Mouse (Mus musculus) heart, adult 2 months (tissue): ENCODE data around the gene Snd1.

Source experiments
- CTCF ChIP-seq: fragments of 200-600 bp; IDR thresholded peaks from 2 replicates; pipeline ENCODE4 v1.8.1; 2022; ENCODE audit warnings: antibody characterized with exemption, mild to moderate bottlenecking, moderate library complexity
- EP300 ChIP-seq: fragments of 200-500 bp; IDR thresholded peaks from 2 replicates; pipeline ENCODE4 v1.6.1; 2011; ENCODE audit warnings: low read depth, low read length, control low read depth; ENCODE audit not compliant: insufficient read depth
- POLR2A ChIP-seq: fragments of 200-500 bp; IDR thresholded peaks from 2 replicates; pipeline ENCODE4 v1.6.1; 2011; ENCODE audit warnings: mild to moderate bottlenecking, low read depth, low read length, control low read depth; ENCODE audit not compliant: insufficient read depth

DNA sequence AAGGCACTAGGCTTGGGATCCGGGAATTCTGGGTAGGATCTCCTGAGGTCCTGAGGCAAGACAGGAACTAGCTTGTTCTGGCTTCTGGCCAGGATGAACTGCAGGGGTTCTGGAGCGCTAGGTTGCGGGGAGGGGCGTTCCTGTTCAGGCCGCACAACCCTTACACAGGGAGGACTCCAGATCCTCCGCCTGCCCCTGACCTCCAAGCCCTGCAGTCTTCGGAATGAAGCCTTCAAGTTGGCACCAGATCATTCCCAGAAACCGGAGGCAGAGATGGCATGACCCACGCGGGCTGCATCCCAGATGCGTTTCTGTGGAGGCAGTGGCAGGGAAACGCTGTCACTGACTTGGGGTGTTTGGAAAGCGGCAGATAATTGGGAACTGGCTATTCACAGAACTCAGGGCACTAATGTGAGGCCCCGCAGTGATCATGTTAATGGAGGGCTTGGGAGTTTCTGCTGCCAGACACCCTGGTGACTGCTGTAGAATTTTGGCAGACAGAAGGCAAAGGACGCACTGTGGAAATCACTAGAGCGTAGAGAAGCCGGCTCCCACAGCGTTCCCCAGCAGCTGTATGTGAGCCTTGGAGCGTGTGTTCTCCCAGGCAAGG, 457.5 kb downstream of the Snd1 start:
- TF ChIP-seq CTCF, result no peak
- TF ChIP-seq POLR2A, result no peak
- TF ChIP-seq EP300, result no peak
